Mouse (Mus musculus) bone marrow, adult 2 months (tissue): Measurements from ENCODE around the gene Serpine2.

ENCODE experiments used
- CTCF ChIP-seq: fragments of 200-500 bp; IDR thresholded peaks from 2 replicates; pipeline ENCODE4 v1.5.1; 2011; ENCODE audit warnings: low read length, control low read depth; ENCODE audit not compliant: control insufficient read depth, insufficient read depth
- POLR2A ChIP-seq: fragments of 200-500 bp; IDR thresholded peaks from 2 replicates; pipeline ENCODE4 v1.6.1; 2011; ENCODE audit warnings: low read depth, mild to moderate bottlenecking, control low read depth, low read length, borderline replicate concordance; ENCODE audit not compliant: control insufficient read depth

GRCm38 (mm10) chr1:79815446-79815845, 45.5 kb downstream of the Serpine2 start:
- TF ChIP-seq POLR2A (no peak), CTCF (no peak)
